Mouse (Mus musculus): ENCODE measurements around the gene 4933430I17Rik. TPM values are rescaled to one million over a fixed set of nuclear protein-coding genes. Genes with fewer than 3 reads are reported as not detected.
A peak's percentile ranks its signal among the peaks of the same experiment; 100 is the strongest.

Gene 4933430I17Rik
- polyA plus RNA-seq, 1 experiment: not detected

DNA sequence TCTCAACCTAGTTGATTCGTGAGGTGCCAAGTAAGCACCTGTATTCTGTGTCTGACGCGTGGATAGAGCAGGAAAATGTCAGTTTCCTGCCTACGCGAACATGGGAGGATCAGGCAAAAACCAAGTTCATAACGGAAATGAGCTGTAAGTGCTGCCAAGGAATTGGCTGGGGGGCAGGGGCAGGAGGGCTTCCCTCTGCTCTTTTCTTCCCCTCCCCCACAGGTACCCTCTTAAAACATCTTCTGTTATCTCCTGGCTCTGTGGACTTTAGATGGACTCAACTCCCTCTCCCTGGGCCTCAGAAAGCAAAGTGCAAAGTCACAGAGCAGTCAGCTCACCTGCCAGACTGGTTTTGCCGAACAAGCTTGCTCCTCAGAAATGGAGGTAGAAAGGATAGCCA is 22.2 kb upstream of the 4933430I17Rik start:
- H3K4me1 ChIP-seq (ENCODE audit: control insufficient read depth, insufficient read depth, insufficient read length): no peaks in the 10 kb centered on the region
- H3K27ac ChIP-seq (ENCODE audit: insufficient read depth, low read length): no peak overlapping the region
- no peak for TF ChIP-seq CTCF (IDR thresholded peaks at IDR 0.05; ENCODE audit: extremely low read depth, insufficient read depth, insufficient read length, insufficient replicate concordance)
- 49% methylated on average over 7 of the region's 7 CpGs for WGBS
- H3K36me3 ChIP-seq (ENCODE audit: control insufficient read depth, insufficient read depth, low read length): no peaks in the 10 kb centered on the region
- no peaks in the 10 kb centered on the region for H3K27me3 ChIP-seq (ENCODE audit: control insufficient read depth, insufficient read depth, low read length)
- no peak for DNase-seq (ENCODE audit: low read depth in 1 of 2, low spot score in 2 of 2)
- no peak overlapping the region for H3K4me3 ChIP-seq (ENCODE audit: extremely low read depth, insufficient read depth, insufficient read length)

DNA sequence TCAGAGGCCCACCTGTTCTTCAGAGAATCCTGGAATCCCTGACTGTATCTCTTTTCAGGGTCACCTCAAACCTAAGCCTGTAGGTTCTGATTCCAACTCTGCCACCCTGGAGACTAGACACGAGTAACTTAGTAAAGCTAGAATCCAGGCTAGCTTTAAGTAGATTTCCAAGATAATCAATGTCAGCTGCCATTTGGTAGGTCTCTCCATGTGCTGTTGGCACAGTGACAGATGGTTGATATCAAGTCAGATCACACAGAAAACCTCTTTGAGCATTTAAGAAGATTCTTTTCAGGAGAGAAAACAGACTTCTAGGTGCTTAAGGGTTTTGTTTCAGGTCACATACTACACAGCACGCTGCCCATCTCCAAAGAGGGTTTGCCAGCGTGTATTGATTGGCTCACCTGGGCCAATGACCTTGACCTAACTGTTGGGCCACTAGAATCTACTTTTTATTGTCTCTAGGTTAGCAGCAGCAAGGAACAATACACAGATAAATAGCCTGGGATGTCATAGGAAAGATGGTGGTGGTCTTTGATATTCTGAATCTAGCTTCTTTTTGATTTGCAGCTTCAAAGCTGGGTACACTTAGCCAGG is 21.7 kb upstream of the 4933430I17Rik start, which contains the start of gene Hdhd3:
Gene Hdhd3 (minus strand): TSS at position 94 of the 597 bp plus-strand sequence.
- H3K36me3 ChIP-seq (ENCODE audit: control insufficient read depth, insufficient read depth, low read length): peaks cover 3% of the 10 kb centered on the region; the same call in 1 of the 2 replicates
- no peak for DNase-seq (ENCODE audit: low read depth in 1 of 2, low spot score in 2 of 2)
- 91% methylated on average over 3 of the region's 3 CpGs for WGBS
- H3K4me1 ChIP-seq (ENCODE audit: control insufficient read depth, insufficient read depth, insufficient read length): no peaks in the 10 kb centered on the region
- TF ChIP-seq CTCF (IDR thresholded peaks at IDR 0.05; ENCODE audit: extremely low read depth, insufficient read depth, insufficient read length, insufficient replicate concordance) (no peak), POLR2A (IDR thresholded peaks at IDR 0.05; ENCODE audit: low read depth, low read length) (no peak)
- no peaks in the 10 kb centered on the region for H3K27me3 ChIP-seq (ENCODE audit: control insufficient read depth, insufficient read depth, low read length)
- H3K27ac ChIP-seq (ENCODE audit: insufficient read depth, low read length): peak within 1 kb of the TSS; percentile 39; the same call in 1 of the 2 replicates
- peak within 1 kb of the TSS; percentile 79 for H3K4me3 ChIP-seq (ENCODE audit: extremely low read depth, insufficient read depth, insufficient read length)

DNA sequence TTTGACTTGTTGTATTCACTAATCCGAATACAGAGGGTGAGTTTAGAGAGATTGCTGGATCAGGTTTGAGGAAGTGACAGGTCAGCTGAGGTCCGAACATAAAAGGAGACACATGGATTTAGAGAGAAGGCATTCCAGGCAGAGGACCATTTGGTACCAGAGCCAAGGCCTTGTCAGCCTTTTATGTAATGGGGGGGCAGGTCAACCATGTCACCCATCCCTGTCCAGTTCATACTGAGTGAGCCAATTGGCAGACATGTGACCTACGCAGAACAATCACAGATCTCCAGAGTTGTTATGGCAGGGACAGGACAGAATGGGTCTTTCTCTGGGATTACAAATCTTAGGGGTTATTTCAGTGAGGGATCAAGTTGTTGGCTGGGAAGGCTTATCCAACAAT is 19.2 kb upstream of the 4933430I17Rik start:
- DNase-seq (ENCODE audit: low read depth in 1 of 2, low spot score in 2 of 2): no peak
- Histone ChIP-seq H3K4me3 (ENCODE audit: extremely low read depth, insufficient read depth, insufficient read length) (no peak overlapping the region), H3K36me3 (ENCODE audit: control insufficient read depth, insufficient read depth, low read length) (peaks cover 17% of the 10 kb centered on the region), H3K4me1 (ENCODE audit: control insufficient read depth, insufficient read depth, insufficient read length) (no peaks in the 10 kb centered on the region), H3K27ac (ENCODE audit: insufficient read depth, low read length) (no peak overlapping the region), H3K27me3 (ENCODE audit: control insufficient read depth, insufficient read depth, low read length) (no peaks in the 10 kb centered on the region)
- TF ChIP-seq CTCF (IDR thresholded peaks at IDR 0.05; ENCODE audit: extremely low read depth, insufficient read depth, insufficient read length, insufficient replicate concordance) (no peak), POLR2A (IDR thresholded peaks at IDR 0.05; ENCODE audit: low read depth, low read length) (no peak)
- 82% methylated on average over 3 of the region's 3 CpGs for WGBS

DNA sequence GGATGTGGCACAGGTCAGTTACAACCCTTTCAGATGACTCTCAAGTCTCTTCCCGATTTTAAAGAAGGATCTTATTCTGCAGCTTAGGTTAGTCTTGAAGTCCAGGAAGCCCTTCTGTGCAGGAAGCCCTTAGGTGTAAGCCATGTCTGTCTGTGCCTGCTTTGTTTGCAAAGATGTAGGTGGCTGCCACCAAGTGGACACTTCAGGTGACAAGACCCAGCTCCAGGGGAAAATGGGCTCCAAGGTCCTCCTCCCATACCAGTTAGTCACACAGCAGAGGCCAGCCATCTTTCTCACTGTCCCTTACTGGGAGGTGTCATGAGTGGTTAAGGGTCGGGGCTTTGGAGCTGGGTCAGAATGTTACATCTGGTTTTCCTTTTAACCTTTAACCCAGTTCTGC is 18.4 kb upstream of the 4933430I17Rik start:
- Histone ChIP-seq H3K36me3 (ENCODE audit: control insufficient read depth, insufficient read depth, low read length) (peaks cover 23% of the 10 kb centered on the region), H3K27ac (ENCODE audit: insufficient read depth, low read length) (no peak overlapping the region), H3K27me3 (ENCODE audit: control insufficient read depth, insufficient read depth, low read length) (no peaks in the 10 kb centered on the region), H3K4me3 (ENCODE audit: extremely low read depth, insufficient read depth, insufficient read length) (no peak overlapping the region), H3K4me1 (ENCODE audit: control insufficient read depth, insufficient read depth, insufficient read length) (no peaks in the 10 kb centered on the region)
- TF ChIP-seq POLR2A (IDR thresholded peaks at IDR 0.05; ENCODE audit: low read depth, low read length) (no peak), CTCF (IDR thresholded peaks at IDR 0.05; ENCODE audit: extremely low read depth, insufficient read depth, insufficient read length, insufficient replicate concordance) (peak; percentile 40; the same call in 1 of the 2 replicates)
- WGBS: 35% methylated on average over 2 of the region's 2 CpGs
- peak in 1 of 2 experiments; percentile 39 for DNase-seq (ENCODE audit: low read depth in 1 of 2, low spot score in 2 of 2)

DNA sequence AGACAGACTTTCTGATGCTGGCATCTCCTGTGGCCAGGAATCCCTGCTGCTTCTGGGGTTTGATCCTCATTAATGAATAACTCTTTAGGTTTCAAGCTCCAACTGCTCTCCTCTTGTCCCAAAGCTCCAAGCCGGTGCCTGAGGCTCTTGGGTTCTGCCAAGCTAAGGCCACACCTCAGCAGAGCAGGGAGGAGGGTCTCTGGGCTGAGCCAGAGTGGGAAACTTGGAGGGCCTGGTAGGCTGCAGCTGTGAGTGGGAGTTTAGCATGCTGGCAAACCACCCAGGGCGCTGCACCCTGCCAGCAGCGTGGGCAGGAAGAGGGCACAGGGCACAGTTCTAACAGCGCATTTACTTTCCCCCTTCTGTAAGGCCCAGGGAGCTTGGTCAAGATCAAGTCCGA is 16.3 kb upstream of the 4933430I17Rik start:
- H3K36me3 ChIP-seq (ENCODE audit: control insufficient read depth, insufficient read depth, low read length): peaks cover 39% of the 10 kb centered on the region
- no peak for DNase-seq (ENCODE audit: low read depth in 1 of 2, low spot score in 2 of 2)

DNA sequence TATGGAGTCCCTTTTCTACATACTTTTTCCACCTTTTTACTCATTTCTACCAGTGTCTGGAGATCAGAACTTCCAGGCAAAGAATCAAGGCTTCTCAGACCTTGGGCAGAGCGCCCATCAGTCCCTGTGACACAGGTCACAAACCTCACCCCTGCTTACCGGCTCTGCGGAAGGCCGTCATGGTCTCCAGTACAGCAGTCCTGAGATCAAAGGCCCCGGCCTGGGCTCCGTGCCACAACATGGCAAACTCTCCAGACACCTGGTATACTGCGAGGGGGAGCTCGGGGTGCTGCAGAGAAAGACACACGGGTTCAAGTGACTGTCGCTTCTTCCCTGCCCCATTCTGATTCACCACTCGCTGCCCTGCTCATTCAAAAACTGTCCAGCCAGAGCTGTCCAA is 15.2 kb upstream of the 4933430I17Rik start:
- H3K27ac ChIP-seq (ENCODE audit: insufficient read depth, low read length): no peak overlapping the region

More for the DNA sequence above, 16.3 kb upstream of the 4933430I17Rik start:
- TF ChIP-seq POLR2A (IDR thresholded peaks at IDR 0.05; ENCODE audit: low read depth, low read length) (no peak), CTCF (IDR thresholded peaks at IDR 0.05; ENCODE audit: extremely low read depth, insufficient read depth, insufficient read length, insufficient replicate concordance) (no peak)
- 94% methylated on average over 5 of the region's 5 CpGs for WGBS
- Histone ChIP-seq H3K4me3 (ENCODE audit: extremely low read depth, insufficient read depth, insufficient read length) (no peak overlapping the region), H3K27ac (ENCODE audit: insufficient read depth, low read length) (no peak overlapping the region), H3K4me1 (ENCODE audit: control insufficient read depth, insufficient read depth, insufficient read length) (no peaks in the 10 kb centered on the region), H3K27me3 (ENCODE audit: control insufficient read depth, insufficient read depth, low read length) (no peaks in the 10 kb centered on the region)

DNA sequence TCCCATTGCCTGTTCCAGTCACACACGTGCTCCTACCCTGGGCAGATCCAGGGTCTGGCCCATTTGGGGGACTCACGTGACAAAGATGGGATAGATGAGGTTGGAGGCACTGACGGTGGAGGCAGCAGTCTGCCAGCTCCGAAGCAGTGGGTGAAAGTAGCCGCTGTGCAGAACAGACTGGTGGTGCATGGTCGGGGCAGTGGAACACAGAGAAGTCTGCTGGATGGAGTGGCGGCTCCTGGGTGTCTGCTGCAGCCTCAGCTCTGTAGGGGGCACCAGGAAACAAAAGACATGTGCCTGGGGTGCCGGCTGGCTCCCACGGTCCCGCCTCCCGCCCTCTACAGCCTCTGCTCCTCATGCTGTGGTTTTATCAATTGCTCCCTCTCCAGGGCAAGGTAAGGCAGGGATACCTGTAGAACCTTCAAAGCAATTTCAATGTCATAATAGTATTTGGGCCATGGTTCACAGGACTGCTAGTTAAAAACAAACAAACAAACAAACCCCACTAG is 11.1 kb upstream of the 4933430I17Rik start:
- no peak overlapping the region for H3K4me3 ChIP-seq (ENCODE audit: extremely low read depth, insufficient read depth, insufficient read length)
- WGBS: 73% methylated on average over 11 of the region's 11 CpGs
- TF ChIP-seq CTCF (IDR thresholded peaks at IDR 0.05; ENCODE audit: extremely low read depth, insufficient read depth, insufficient read length, insufficient replicate concordance) (no peak), POLR2A (IDR thresholded peaks at IDR 0.05; ENCODE audit: low read depth, low read length) (no peak)
- H3K4me1 ChIP-seq (ENCODE audit: control insufficient read depth, insufficient read depth, insufficient read length): peaks cover 9% of the 10 kb centered on the region; the same call in 1 of the 2 replicates
- H3K27ac ChIP-seq (ENCODE audit: insufficient read depth, low read length): no peak overlapping the region
- no peaks in the 10 kb centered on the region for H3K27me3 ChIP-seq (ENCODE audit: control insufficient read depth, insufficient read depth, low read length)
- peaks cover 33% of the 10 kb centered on the region for H3K36me3 ChIP-seq (ENCODE audit: control insufficient read depth, insufficient read depth, low read length)
- DNase-seq (ENCODE audit: low read depth in 1 of 2, low spot score in 2 of 2): no peak

More for the DNA sequence above, 15.2 kb upstream of the 4933430I17Rik start:
- TF ChIP-seq POLR2A (IDR thresholded peaks at IDR 0.05; ENCODE audit: low read depth, low read length) (no peak), CTCF (IDR thresholded peaks at IDR 0.05; ENCODE audit: extremely low read depth, insufficient read depth, insufficient read length, insufficient replicate concordance) (no peak)
- Histone ChIP-seq H3K4me3 (ENCODE audit: extremely low read depth, insufficient read depth, insufficient read length) (no peak overlapping the region), H3K4me1 (ENCODE audit: control insufficient read depth, insufficient read depth, insufficient read length) (no peaks in the 10 kb centered on the region), H3K27me3 (ENCODE audit: control insufficient read depth, insufficient read depth, low read length) (no peaks in the 10 kb centered on the region), H3K36me3 (ENCODE audit: control insufficient read depth, insufficient read depth, low read length) (peaks cover 40% of the 10 kb centered on the region)
- 98% methylated on average over 11 of the region's 11 CpGs for WGBS
- no peak for DNase-seq (ENCODE audit: low read depth in 1 of 2, low spot score in 2 of 2)

Measured in spleen, adult 2 months (tissue).